Mouse (Mus musculus): Measurements from ENCODE around the gene Rabepk.

DNA sequence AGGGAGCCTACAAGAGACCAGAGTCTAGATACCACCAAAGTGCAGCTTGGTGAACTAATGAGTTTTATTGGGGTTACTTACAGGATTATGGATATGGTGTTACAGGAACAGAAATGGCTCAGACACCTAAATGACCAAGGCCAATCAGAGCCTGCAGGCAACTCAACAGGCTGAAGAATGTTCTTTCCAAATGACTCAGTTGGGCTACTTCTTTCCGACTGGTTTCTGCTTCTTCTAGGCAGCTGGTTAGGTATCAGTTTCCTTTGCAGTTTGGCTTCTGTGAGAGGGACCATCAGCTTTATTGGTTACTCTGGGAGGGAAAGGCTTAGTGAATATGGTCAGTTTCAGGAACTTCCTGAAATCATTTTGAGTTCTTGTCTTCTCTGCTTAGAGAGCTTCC, 48.0 kb upstream of the Rabepk start:
- TF ChIP-seq CTCF (IDR thresholded peaks at IDR 0.05; ENCODE audit: borderline replicate concordance, extremely low read depth, insufficient read depth, insufficient read length) = no peak
- TF ChIP-seq POLR2A (IDR thresholded peaks at IDR 0.05; ENCODE audit: borderline replicate concordance, extremely low read depth, insufficient read depth, insufficient read length, poor library complexity, severe bottlenecking) = no peak
